Mouse (Mus musculus) stomach, embryonic 16.5 days (tissue): ENCODE measurements around the gene Ube3c. TPM values are rescaled to one million over a fixed set of nuclear protein-coding genes. Genes with fewer than 3 reads are reported as not detected.

ENCODE experiments used
- polyA plus RNA-seq: library from polyadenylated mRNA; unstranded; fragments of >200 nt; fragmentation: Nextera tagmentation; extraction: Ambion mirVana; gene quantifications from 2 replicates; pipeline ENCODE4 v1.2.1, GENCODE M21; 2015

The Ube3c gene
- polyA plus RNA-seq, 1 experiment from 2014 or later: 14.1 TPM

Other genes starting within 250 kb of the Ube3c start
- gene Lmbr1, start 190.9 kb upstream of the Ube3c start, polyA plus RNA-seq: 11.2 and 12.2 TPM in 2 replicates
- 26.5 and 28.5 TPM in 2 replicates for gene Nom1, start 134.6 kb upstream of the Ube3c start, polyA plus RNA-seq
- gene Mnx1, start 90.8 kb upstream of the Ube3c start, polyA plus RNA-seq: 0.75 and 1.1 TPM in 2 replicates
- gene Dnajb6, start 166.4 kb downstream of the Ube3c start, polyA plus RNA-seq: 127 and 136 TPM in 2 replicates
- gene Gm5129, start 166.7 kb downstream of the Ube3c start, polyA plus RNA-seq: not detected in 2 replicates